Mouse (Mus musculus): ENCODE results near the gene Col23a1.

DNA sequence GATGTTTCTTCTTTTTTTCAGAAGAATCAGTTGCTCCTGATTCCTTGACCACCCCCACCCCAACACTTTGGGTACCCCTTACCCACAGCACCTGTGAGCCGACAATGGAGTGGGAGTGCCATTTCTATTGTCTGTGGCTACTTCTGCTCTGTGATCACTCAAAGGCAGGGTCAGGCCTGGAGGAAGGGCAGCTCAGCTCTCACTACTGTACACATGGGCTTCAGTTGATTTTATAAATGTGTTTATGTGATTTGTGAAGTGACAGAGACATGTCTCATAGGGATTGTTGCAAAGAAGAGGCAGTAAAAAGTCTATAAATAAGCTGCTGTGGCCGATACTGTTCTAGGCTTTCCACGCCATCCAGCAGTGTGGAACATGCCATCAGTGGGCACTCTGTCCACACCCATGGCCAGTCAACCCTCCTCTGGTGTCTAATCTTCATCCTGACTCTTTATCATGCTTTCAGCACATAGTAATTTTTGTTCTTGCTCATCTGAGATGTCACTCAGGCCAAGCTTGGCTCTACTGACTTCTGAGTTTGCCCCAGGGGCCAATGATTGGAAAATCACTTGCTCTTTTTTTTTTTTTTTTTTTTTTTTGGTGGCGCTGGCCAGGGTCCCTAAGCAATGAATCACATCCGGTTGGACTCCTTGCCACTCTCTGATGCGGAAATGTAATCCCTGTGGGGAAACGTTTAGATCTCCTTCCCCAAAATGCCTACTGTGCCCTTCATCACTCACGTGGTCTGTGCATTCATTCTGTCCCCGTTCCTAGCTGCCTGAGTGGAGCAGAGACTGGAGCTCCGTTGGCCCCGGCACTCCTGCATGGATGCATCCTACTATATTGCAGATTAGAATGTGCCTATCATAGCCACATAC lies 40.4 kb downstream of the Col23a1 start:
- TF ChIP-seq CTCF (IDR thresholded peaks at IDR 0.05; ENCODE audit: low read depth, low read length) (no peak), EP300 (IDR thresholded peaks at IDR 0.05; ENCODE audit: insufficient read depth, low read depth, low read length) (no peak)
